Comparison of ENCODE assay signal across 12 mouse cellular contexts in the genomic region with DNA sequence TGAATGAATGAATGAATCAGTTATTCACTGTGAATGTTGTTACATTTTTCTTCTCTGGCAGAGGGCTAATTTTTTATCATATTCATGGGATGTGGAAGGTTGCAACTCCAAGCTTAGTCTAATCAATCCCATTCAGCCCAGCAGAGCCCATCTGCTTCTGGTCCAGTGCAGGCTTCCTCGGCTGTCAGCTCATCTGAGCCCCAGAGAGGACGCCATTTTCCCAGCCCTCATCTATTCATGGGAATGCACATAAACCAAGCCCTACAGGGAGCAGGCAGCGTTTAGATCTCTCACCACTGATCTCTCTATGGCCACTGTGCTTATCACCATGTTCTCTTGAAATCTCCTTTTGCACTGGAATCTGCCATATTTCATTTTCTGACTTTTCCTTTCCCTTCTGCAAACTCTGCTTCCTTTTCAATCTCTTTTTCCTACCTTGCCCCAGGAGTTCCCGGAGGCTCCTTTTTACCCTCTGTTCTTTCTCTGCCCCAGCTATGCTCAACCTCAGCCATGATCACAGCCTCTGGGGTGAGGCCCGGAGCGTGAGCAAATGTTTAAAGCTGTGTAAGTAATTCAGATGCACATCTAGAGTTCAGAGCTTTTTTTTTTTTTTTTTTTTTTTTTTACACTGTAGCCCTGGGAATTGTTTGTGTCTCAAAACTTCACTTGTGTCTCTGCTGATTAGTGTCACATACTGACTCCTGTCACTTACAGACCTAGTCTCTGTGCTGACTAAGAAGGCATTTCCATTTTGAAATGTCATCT.
"Had no signal": no experiment of that assay in that cellular context is flagged by ENCODE, and none has a peak within 500 bp of the region (broad histone marks: within the 10 kb centered on the region; RNA-seq: fewer than 3 reads in every experiment).

No protein-coding gene starts in this region.

- H3K9ac ChIP-seq: limb, embryonic 15.5 days; liver, embryonic 12.5 days; lung, embryonic 14.5 days had no signal

- H3K9me3 ChIP-seq: limb, embryonic 15.5 days; liver, embryonic 12.5 days had no signal

- H3K36me3 ChIP-seq: limb, embryonic 15.5 days; liver, embryonic 12.5 days had no signal

- DNase-seq: kidney, adult 8-10 months; kidney, postnatal 25 days; layer of hippocampus, postnatal 36 days; lung, embryonic 14.5 days; lung, postnatal 10 days; lung, postnatal 4 days; right cerebral cortex, postnatal 14 days; thymus, postnatal 36 days had no signal

- H3K4me3 ChIP-seq: limb, embryonic 15.5 days; liver, embryonic 12.5 days; myocyte had no signal

- ATAC-seq: intestine, postnatal 0 days; liver, embryonic 12.5 days had no signal

- H3K4me2 ChIP-seq: limb, embryonic 15.5 days; liver, embryonic 12.5 days; lung, embryonic 14.5 days had no signal

- H3K27me3 ChIP-seq: limb, embryonic 15.5 days; liver, embryonic 12.5 days had no signal

- H3K4me1 ChIP-seq: limb, embryonic 15.5 days; liver, embryonic 12.5 days had no signal

- H3K27ac ChIP-seq: limb, embryonic 15.5 days; liver, embryonic 12.5 days had no signal
